Mouse (Mus musculus): ENCODE data around the gene Tmem9b. TPM values are rescaled to one million over a fixed set of nuclear protein-coding genes. Genes with fewer than 3 reads are reported as not detected.
A peak's percentile ranks its signal among the peaks of the same experiment; 100 is the strongest.

The Tmem9b gene
- total RNA-seq, 2 experiments from 2014 or later, result 85.0 to 88.7 TPM

DNA sequence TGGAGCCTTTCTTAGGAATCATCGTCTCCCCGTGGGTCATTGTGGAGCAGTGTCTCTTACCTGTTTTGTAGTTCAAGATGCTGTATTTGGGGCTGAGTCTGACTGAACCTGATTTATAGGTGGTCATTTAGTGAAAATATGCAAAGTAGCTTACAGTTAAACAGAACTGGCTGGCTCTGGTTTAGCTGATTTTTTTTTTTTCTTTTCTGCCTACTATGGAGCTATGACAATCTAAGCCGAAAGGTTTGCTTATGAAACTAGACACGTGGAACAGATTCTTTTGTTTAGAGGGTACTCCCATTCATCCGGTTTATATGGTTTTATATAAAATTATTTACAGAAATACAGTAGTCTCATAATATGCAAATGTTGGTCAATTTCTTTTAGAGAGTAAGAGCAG is 21.0 kb downstream of the Tmem9b start, which contains the start of gene Ascl3:
Gene Ascl3 (minus strand): TSS at position 101 of the 400 bp plus-strand sequence.
- Histone ChIP-seq H3K4me3 (no peak within 1 kb of the TSS), H3K27ac (no peak within 1 kb of the TSS)
- intact Hi-C loops (cut with DNase I), result no loop called here
- no peak for DNase-seq (ENCODE audit: extremely low spot score in 1 of 2, low spot score in 2 of 2)
- TF ChIP-seq CTCF (IDR thresholded peaks at IDR 0.05), result no peak

DNA sequence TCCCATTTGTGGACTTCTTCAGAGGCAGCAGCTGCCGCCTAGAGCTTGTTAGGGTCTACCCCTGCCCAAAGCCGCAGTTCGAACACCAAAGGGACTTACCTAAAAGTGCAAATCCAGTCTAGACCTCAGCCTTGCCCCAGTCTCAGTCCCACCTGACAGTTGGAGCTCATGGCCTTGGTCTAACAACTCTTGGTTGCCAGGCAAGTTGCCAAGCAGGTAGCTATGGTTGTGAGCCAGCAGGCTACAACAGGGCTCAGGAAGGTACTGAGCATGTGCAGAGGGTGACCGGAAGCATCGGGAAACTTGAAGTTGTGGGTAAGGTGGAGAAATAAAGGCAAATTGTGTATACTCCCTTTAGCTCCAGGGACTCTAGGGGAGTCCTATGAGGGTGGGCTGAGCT is 29.0 kb downstream of the Tmem9b start, which contains the start of gene BC051019:
Gene BC051019 (minus strand): TSS at position 154 of the 400 bp plus-strand sequence.
- Histone ChIP-seq H3K4me3 (no peak within 1 kb of the TSS), H3K27ac (no peak within 1 kb of the TSS)
- intact Hi-C loops (cut with DNase I), result no loop called here
- DNase-seq (ENCODE audit: extremely low spot score in 1 of 2, low spot score in 2 of 2), result no peak
- no peak for TF ChIP-seq CTCF (IDR thresholded peaks at IDR 0.05)

DNA sequence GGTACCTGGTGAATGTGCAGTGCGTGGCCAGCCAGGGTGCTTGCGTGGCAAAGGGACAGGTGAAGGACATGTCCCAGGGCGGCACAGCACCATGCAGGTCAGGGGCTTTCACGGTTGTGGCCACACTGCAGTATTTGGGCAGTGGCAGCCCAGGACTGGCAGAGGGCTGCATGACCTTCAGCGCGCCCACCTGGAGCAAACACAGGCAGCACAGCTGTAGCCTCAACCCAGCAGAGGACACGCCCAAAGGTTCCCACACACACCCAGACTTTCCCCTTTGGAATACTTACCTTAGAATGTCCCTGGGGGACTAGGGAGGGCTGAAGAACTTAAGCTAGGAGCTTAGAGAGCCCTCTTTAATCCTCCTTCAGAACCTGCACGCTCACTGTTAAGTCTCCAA is 29.6 kb downstream of the Tmem9b start:
- intact Hi-C loops (cut with DNase I), result no loop called here

DNA sequence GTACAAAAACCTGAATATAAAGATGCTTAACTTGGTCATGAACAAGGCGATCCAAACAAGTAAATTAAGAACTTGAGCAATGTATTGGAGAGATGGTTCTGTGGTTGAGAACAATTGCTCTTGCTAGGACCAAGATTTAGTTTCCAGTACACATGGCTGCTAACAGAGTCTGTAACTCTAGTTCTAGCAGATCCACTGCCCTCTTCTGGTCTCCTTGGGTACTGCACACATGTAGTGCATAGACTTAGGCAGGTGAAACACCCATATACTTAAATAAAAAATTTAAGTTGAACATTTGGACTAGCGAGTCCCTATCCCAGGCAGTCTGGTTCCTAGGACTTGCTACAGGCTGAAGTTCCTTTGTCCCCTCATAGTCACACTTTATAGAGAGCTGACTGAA is 30.1 kb downstream of the Tmem9b start:
- Histone ChIP-seq H3K27ac (no peak overlapping the region), H3K4me3 (no peak overlapping the region)
- TF ChIP-seq CTCF (IDR thresholded peaks at IDR 0.05), result peak; percentile 16
- no peak for DNase-seq (ENCODE audit: extremely low spot score in 1 of 2, low spot score in 2 of 2)
- intact Hi-C loops (cut with DNase I), result no loop called here

More for the DNA sequence above, 29.6 kb downstream of the Tmem9b start:
- Histone ChIP-seq H3K27ac (no peak overlapping the region), H3K4me3 (no peak overlapping the region)
- TF ChIP-seq CTCF (IDR thresholded peaks at IDR 0.05), result no peak
- no peak for DNase-seq (ENCODE audit: extremely low spot score in 1 of 2, low spot score in 2 of 2)

DNA sequence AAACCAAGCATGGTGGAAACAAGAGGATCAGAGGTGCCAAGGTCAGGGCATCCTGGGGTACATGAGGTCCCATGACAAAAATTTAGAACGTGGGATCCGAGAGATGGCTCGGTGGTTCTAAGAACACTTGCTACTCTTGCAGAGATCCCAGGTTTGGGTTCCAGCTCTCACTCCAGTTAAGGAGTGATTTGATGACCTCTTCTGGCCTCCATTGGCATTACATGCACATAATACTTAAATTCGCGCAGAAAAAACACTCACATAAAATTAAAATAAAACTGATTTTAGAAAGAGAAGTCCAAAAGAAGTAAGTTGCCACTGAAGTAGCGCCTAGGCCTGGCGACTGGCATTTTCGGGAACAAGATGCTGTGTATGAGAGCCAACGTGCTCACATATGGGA is 33.4 kb downstream of the Tmem9b start:
- intact Hi-C loops (cut with DNase I), result loop anchor here (2.0 kb wide), 1 partner anchor 190 kb away; no protein-coding TSS in a partner anchor
- peak; percentile 74 for TF ChIP-seq CTCF (IDR thresholded peaks at IDR 0.05)
- H3K4me3 ChIP-seq, result no peak overlapping the region

DNA sequence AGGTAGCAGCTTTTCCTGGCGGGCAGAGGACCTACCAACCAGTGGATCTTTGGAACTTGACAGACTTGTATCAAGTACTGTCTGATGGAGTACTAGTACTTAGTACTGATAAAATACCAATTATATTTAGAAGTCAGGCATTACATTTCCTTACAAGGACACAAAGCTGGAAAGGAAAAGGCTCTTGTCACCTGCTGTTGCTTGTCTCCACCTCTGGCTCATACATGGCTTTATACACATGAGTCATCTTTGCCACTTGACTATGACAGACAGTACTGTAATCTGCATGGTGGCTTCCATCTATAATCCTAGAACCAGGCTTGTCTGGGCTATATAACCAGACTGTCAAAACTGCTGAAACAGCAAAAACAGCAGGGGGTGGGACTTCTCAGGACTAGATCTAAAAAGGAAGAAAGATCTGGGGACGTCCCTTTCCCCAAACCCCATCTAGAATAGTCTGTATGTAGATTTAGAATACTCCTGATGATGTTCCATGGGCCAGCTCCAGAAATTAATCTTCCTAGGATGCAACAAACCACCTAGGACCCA is 39.2 kb downstream of the Tmem9b start:
- TF ChIP-seq CTCF (IDR thresholded peaks at IDR 0.05), result no peak
- H3K27ac ChIP-seq, result no peak overlapping the region
- no peak for DNase-seq (ENCODE audit: extremely low spot score in 1 of 2, low spot score in 2 of 2)
- H3K4me3 ChIP-seq, result no peak overlapping the region
- intact Hi-C loops (cut with DNase I), result no loop called here

More for the DNA sequence above, 33.4 kb downstream of the Tmem9b start:
- no peak overlapping the region for H3K27ac ChIP-seq
- DNase-seq (ENCODE audit: extremely low spot score in 1 of 2, low spot score in 2 of 2), result peak in 1 of 2 experiments; percentile 24

DNA sequence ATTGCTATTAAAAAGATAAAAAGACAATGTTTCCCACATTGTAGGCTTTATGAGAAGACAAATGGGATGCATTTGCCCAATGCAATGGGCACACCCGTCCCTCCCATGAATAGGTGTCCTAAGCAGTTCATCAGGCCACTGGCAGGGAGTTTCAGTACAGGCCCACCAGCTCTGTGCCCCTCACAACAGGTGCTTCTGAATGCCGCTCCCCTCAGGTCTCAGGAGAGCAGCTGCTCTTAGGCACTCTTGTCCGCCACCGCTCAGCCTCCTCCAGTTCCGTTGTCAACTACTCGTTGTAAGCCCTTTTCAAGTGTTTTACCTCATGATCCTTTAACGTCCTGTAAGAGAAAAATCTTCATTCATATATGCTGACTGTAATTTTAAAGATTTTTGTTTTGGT is 40.5 kb downstream of the Tmem9b start:
- H3K4me3 ChIP-seq, result no peak overlapping the region
- intact Hi-C loops (cut with DNase I), result no loop called here
- TF ChIP-seq CTCF (IDR thresholded peaks at IDR 0.05), result no peak
- DNase-seq (ENCODE audit: extremely low spot score in 1 of 2, low spot score in 2 of 2), result no peak
- no peak overlapping the region for H3K27ac ChIP-seq

DNA sequence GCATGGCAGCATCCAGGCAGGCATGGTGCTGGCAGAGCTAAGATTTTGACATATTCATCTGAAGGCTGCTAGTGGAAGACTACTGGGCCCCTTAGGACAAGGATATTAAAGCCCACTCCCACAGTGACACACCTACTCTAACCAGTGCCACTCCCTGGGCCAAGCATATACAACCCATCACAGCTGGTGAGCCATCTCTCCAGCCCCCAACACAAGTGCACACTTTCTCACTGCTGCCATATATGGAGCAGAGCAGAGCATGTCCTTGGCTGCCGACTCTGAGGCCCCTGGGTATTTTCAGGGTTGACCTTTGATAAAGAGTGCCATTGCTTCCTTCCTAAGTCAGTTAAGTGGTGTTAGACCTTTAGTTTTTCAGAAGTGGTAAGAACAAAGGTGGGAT is 42.6 kb downstream of the Tmem9b start:
- intact Hi-C loops (cut with DNase I), result no loop called here
- no peak for TF ChIP-seq CTCF (IDR thresholded peaks at IDR 0.05)
- H3K4me3 ChIP-seq, result no peak overlapping the region

DNA sequence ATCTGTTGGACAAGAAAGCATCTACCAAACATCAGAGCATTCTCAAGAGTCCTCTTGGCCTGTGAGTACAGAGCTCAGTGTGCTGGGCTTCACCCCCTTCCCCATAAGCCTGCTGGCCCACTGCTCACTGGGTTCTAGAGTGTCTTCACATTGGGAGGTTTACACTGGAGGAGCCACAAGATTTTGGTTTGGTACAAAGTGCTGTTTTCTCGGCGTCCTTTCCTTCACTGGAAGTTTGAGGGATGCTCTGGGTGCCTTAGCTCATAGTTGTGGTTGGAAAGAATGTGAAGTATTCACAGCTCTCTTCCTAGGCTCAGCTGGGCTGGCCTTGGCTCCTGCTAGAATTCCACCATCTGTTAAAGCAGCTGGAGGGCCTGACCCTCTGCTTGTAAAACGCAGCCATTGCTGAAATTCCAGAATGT is 43.7 kb downstream of the Tmem9b start:
- intact Hi-C loops (cut with DNase I), result loop anchor here (5.0 kb wide), 1 partner anchor 183 kb away; no protein-coding TSS in a partner anchor
- no peak for TF ChIP-seq CTCF (IDR thresholded peaks at IDR 0.05)
- Histone ChIP-seq H3K27ac (no peak overlapping the region), H3K4me3 (no peak overlapping the region)
- no peak for DNase-seq (ENCODE audit: extremely low spot score in 1 of 2, low spot score in 2 of 2)

More for the DNA sequence above, 42.6 kb downstream of the Tmem9b start:
- H3K27ac ChIP-seq, result no peak overlapping the region; the same call in 1 of the 2 replicates
- DNase-seq (ENCODE audit: extremely low spot score in 1 of 2, low spot score in 2 of 2), result no peak

DNA sequence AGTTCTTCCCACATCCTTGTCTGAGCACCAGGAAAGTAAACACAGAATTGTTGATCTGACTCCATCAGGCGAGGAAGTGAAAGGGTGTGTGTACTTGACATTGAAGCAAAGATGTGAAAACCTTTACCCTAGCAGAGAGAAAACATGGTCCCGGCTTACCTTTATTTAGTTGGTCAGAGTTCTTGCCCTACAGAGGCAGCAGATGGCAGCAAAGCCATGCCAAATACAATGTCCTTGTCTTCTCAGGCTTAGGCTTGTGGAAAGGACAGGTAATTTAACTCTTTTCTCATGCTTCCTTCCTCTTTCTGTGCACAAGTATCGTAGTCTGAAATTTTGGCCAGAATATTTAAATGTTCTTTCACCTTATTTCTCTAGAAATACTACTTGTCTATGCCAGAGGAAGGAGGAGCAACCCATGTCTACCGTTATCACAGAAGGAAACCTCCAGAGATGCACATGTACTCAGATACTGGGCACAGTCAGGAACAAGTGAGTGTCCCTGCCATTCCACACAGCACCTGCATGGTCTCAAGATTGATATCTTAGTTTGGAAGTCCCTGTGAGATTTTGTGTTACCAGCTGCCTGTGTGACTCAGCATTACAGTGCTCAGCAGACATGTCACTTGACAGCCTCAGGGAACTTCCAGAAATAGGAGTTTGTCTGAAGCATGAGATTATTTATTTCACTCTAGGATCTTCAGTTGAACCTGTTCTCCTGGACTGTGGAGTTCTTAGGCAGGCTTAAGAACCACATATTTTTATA is 45.5 kb downstream of the Tmem9b start:
- peak; percentile 25 to 34 for DNase-seq (ENCODE audit: extremely low spot score in 1 of 2, low spot score in 2 of 2)
- peak; percentile 66 for TF ChIP-seq CTCF (IDR thresholded peaks at IDR 0.05)
- Histone ChIP-seq H3K27ac (peak overlapping the region; percentile 58), H3K4me3 (no peak overlapping the region)
- intact Hi-C loops (cut with DNase I), result loop anchor here (2.0 to 5.0 kb wide), 2 partner anchors 34 to 185 kb away; no protein-coding TSS in a partner anchor

DNA sequence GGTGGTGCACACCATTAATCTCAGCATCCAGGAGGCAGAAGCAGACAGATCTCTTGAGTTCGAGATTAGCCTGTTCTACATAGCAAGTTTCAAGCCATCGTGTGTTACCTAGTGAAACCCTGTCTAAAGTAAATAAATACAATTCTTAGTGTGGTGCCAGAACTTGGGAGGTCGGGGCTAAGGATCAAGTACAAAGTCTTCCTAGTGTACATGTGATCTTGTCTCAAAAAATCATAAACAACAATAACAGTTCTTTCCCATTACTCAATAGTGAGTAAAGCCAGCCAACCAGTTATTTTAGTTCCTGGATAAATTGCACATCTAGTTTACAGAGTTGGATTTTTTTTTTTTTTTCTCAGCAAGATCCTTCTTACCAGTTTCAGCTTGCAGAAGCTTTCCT is 48.2 kb downstream of the Tmem9b start:
- TF ChIP-seq CTCF (IDR thresholded peaks at IDR 0.05), result no peak
- Histone ChIP-seq H3K4me3 (peak overlapping the region; percentile 65), H3K27ac (no peak overlapping the region; the same call in 1 of the 2 replicates)
- intact Hi-C loops (cut with DNase I), result no loop called here
- DNase-seq (ENCODE audit: extremely low spot score in 1 of 2, low spot score in 2 of 2), result no peak

DNA sequence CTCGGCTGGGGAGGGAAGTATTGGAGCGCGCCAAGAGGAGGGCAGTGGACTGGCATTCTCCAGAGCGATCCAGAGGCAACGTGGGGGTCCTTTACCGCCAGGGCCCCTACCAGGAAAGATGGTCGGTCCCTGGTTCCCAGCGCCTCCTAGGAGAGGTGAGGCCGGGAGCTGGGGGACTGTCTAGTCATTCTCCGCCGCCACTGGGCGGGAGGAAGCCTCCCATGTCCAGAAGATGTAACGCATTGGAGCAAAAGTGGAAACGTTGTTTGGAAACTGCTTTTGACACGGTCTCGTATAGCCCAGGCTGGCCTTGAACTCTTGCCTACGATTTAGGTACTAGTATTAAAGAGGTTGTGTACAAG is 48.7 kb downstream of the Tmem9b start:
- H3K4me3 ChIP-seq, result peak overlapping the region; percentile 65
- DNase-seq (ENCODE audit: extremely low spot score in 1 of 2, low spot score in 2 of 2), result no peak
- intact Hi-C loops (cut with DNase I), result no loop called here
- H3K27ac ChIP-seq, result peak overlapping the region; percentile 72
- TF ChIP-seq CTCF (IDR thresholded peaks at IDR 0.05), result no peak; the same call in 1 of the 2 replicates
